Comparison of ENCODE assay signal across 18 mouse cellular contexts in genomic region chr6:112284087-112284486, GRCm38 (mm10).
DNase-seq lines count a peak whose midpoint lies in the region.
"Had no signal": no experiment of that assay in that cellular context is flagged by ENCODE, and none has a peak within 500 bp of the region (broad histone marks: within the 10 kb centered on the region; RNA-seq: fewer than 3 reads in every experiment).

No protein-coding gene starts in this region.

- DNase-seq in frontal cortex, postnatal 36 days (ENCODE audit: low spot score in 2 of 2), result peak; percentile 25 to 60
- DNase-seq in frontal cortex, postnatal 10 days (ENCODE audit: low spot score in 2 of 2), result no peak
- DNase-seq in right cerebral cortex, adult 18-20 months, result peak; percentile 68
- no peak for DNase-seq in right cerebral cortex, postnatal 14 days
- DNase-seq in left cerebral cortex, adult 9 months (ENCODE audit: low spot score in 2 of 2), result peak; percentile 48 to 58
- peak; percentile 36 to 68 for DNase-seq in right cerebral cortex, postnatal 36 days (ENCODE audit: low spot score in 2 of 2)
- no peak for DNase-seq in kidney, postnatal 4 days
- DNase-seq in retina, embryonic 14.5 days (ENCODE audit: low spot score), result no peak
- DNase-seq: adrenal gland, postnatal 25 days; cerebellum, adult 8-10 months; cerebellum, postnatal 25 days; forebrain, postnatal 0 days; gastrocnemius, postnatal 25 days; heart, adult 11 months; kidney, adult 18-20 months; kidney, postnatal 25 days; layer of hippocampus, postnatal 36 days; lung, postnatal 36 days had no signal

Comparison
In these comparisons a context has a peak if more than half of its experiments do, and no peak if none do; other contexts are left out.
1. DNase-seq: peak in frontal cortex, postnatal 36 days (2 of 2), right cerebral cortex, adult 18-20 months (single experiment), left cerebral cortex, adult 9 months (2 of 2) and right cerebral cortex, postnatal 36 days (2 of 2); none in frontal cortex, postnatal 10 days (0 of 2), right cerebral cortex, postnatal 14 days (single experiment), kidney, postnatal 4 days (0 of 2) and retina, embryonic 14.5 days (single experiment).